Mouse (Mus musculus) right cerebral cortex, postnatal 25 days (tissue): ENCODE results near the gene Fbln1.
A peak's percentile ranks its signal among the peaks of the same experiment; 100 is the strongest.

Source experiments
- DNase-seq: peaks from one replicate; pipeline ENCODE4 v3.0.0; 2022

The Fbln1 gene

DNA sequence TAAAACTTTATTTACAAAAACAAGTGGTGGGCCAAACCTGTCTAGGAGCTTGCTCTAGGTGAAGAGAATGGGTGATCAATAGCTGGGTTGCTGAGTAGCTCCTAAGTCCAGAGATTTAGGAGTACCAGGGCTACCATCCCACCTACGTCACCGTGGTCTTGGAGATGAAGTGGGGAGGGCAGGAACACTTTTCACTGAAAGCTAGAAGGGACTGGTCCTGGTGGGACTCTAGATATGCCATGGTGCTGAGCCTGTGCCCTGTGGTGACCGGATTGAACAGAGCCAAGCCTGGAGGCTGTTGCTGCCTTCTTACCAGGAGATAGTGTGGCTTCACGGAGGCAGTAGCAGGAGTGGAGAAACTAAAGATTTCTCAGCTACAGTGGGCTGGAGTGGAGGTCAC is 34.3 kb downstream of the Fbln1 start:
- DNase-seq, result no peak

DNA sequence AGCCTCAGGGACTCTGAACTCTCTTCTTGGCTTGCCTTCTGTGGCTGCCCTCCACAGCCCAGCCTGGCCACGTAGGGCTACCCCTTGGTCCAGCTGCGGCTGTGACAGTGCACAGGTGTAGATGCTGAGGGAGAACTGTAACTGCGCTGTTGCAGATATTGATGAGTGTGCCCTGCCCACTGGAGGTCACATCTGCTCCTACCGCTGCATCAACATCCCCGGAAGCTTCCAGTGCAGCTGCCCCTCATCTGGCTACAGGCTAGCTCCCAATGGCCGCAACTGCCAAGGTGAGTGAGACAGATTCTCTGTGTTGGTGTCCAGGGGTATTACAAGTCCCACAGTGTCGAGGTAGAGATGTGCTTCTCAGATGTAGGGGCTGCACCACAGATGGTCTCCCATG is 36.1 kb downstream of the Fbln1 start:
- no peak for DNase-seq

DNA sequence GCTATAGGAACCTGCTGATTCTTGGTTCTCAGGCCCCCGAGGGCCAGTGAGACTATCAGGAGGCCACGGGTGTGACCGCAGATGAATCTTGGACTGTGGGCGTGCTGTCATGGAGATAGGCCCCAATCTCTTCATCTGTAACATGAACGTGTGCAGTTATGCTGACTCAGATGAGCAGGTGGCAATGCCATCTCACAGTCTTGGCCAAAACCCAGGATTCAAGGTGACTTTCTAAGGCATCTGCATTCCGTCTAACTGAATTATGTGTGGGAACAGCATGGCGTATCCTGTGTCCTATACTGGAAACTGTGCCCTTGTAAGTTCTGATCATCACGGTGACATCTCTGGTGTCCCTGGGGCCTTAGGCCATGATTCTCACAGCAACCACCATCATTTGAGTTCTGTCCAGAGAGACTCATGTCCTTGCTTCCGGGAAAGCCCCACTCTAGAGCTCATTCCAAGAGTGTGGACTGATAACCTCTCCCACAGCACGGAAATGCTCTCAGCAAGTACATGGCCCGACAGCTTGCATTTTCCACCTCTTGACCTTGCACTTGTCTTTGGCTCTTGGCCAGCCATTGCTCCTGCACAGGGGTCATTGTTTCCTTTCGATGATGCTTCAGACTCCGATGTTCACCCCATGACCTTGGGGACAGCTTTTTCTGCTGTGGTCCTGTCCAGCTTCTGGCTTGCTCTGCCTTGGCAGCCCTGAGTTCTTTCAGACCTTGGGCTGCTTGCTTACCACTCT is 38.8 kb downstream of the Fbln1 start:
- no peak for DNase-seq

DNA sequence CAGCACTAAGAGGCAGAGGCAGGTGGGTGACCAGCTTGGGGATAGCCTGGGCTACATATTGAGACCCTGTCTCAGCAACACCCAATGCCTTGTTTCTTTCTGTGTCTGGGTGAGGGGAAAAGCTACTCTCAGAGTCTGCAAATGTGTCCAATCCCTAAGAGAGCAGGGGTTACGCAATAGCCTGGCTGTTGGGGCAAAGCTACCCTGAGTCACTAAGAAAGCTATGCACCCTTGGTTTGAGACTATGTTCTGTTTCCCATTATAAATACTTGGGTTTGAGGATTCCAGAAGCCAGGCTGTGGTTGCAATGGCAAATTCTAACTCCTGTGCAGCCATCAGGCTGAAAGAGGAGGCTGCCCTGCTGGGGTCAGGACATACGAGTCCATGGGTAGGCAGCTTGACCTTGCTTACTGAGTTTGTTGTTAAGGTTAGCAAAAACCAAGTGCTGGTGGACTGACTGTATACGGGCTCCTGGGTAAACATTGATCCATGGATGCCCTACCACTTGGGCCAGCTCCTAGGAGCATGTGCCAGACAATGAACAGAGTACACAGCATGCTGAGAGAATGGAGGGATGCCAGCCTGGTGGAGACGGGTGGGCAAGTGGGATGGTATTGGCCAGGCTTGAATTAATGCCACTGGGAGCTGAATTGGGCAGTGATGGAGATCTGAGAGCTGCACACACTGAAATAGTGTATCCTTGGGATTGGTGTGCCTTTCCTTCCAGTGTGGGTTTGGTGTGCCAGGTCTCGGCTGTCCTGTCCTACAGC is 39.7 kb downstream of the Fbln1 start:
- no peak for DNase-seq

DNA sequence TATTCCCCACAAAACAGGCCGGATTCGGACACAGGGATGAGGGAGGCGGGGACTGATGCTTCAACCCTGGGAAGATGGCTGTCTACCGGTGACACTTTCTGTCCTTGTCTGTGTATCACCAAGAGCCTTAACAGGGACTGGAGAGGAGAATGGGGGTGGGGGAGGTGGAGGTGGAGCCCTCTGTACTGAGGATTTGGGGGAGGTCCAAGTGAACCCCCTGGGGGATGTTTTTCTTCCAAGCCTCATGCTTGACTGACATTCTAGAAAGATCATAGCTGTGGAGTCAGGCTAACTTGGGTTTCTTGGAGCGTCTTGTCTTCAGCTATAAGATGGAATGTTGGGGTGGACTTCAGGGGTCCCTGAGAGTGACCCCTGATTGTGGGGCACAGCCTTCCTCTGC is 40.3 kb downstream of the Fbln1 start:
- no peak for DNase-seq

DNA sequence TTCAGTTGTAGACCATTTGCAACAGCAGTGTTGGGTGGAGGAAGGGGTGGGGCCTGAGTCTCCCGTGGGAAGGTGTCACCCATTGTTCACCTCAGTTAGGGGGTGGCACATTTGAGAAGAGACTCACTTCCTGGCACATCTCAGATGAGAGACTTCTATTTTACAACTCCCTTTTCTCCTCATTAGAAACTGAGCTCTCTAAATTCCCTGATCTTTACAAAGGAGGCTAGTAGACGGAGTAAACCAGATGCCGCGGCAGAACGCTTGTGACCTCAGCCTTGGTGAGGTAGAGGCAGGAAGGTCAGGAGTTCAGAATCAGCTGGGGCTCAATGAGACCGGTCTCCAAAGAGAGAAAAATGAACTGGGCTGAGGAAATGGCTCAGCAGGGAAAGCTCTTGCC is 41.2 kb downstream of the Fbln1 start:
- DNase-seq, result no peak

DNA sequence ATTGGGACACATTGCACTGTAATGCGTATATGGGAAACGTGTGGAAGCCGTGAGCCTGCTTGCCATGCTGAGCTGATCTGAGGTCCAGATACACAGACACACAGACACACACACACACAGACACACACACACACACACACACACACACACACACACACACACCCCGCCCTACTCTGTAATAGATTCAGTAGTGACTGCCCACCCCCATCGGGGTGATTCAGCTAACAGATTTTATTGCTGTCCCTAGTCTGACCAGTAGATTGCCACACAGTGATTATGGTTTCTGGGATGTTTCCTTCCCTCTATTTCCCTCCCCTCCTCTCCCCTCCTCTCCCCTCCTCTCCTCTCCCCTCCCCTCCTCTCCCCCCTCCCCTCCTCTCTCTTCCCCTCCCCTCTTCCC is 42.6 kb downstream of the Fbln1 start:
- no peak for DNase-seq

DNA sequence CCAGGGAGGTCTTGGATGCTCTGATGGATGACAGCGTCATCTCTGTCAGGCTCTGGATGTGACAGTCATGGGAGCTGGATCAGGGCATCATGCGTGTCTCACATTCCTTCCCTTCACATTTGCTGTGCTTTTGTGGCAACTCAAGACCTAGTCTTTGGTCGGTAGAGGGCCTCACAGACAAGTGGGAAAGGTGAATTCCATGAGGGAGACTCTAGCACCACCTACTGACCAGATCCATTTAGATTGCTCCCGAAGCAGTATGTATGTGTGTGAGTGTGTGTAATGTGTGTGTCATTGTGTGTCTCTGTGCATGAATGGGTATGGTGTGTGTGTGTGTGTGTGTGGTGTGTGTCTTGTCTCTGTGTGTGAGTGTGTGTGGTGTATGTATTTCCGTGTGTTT is 43.5 kb downstream of the Fbln1 start:
- peak; percentile 56 for DNase-seq

DNA sequence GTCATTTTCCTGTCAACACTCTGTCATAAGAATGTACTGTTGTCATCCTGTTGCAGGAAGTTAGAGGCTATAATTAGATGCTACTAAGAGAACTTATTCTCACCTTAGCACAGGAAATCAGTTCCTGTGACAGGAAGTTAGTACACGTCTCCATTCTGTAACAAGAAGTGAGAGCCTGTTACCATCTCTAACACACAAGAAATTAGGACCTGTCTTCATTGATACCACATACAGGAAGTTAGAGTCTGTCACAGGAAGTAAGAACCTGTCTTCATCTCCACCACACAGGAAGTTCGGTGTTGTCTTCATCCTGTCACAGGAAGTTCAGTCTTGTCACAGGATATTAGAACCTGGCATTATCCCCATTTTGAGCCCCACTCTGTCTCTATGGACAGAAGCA is 44.7 kb downstream of the Fbln1 start:
- DNase-seq, result no peak

DNA sequence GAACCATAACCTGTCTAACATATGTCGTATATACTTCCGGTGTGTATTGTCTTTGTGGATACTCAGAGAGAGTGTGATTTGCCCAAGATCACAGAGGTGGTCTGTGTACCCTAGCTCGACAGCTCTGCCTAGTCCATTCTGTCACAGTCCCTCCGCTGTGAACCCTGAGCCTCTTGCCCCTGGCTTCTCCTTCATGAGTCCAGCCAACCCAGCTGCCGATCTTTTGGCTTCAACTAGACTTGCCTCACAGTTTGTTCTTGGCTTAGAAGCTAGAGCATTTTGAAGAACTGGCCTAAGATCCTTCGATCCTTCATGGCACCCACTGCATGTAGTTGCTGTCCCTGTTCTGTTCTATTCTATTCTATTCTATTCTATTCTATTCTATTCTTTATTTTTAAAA is 46.7 kb downstream of the Fbln1 start:
- no peak for DNase-seq

DNA sequence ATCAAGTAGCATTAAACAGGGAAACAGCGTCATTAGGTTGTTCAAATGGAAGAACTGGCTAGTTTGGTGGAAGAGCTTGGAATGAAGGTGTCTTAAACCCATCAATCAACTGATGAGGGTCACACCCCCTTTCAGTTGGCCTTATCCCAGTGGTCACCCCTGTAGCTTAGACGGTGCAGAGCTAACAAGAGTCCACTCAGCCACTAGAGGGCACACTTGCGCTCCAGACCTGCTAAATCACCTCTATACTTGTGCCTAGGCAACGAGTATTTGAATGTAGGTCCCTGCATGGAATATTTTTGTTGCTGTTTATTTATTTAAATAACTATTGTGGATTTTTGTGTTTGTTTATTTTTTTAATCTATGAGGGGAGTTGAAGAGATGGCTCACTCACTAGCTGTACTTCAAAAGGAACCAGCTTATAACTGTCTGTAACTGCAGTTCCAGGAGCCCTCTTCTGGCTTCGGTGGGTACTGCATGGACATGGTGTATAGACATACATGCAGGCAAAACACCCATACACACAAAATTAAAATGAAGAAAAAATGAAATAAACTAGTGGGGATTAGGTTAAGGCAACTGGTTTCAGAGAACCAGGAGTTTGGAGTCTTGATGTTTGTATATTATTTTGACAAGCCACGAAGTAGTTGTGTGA is 52.2 kb downstream of the Fbln1 start:
- DNase-seq, result no peak

DNA sequence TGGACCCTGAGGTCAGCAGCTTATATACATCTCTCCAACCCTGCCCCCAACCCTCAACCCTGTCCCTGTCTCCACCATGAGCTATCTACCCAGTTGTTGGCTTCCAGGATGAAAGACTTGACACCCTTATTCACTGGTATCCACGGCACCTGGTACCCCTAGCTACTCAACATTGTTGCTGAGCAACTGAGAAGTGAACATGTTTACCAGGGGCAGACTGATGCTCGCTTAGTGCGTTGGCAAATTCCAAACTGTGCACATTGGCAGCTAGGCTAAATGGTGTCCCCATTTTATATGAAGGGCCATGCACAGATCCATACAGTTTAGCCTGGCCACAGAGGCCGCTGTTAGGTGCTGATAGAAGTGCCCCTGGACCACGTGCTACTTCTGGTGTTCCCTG is 57.1 kb downstream of the Fbln1 start:
- no peak for DNase-seq

DNA sequence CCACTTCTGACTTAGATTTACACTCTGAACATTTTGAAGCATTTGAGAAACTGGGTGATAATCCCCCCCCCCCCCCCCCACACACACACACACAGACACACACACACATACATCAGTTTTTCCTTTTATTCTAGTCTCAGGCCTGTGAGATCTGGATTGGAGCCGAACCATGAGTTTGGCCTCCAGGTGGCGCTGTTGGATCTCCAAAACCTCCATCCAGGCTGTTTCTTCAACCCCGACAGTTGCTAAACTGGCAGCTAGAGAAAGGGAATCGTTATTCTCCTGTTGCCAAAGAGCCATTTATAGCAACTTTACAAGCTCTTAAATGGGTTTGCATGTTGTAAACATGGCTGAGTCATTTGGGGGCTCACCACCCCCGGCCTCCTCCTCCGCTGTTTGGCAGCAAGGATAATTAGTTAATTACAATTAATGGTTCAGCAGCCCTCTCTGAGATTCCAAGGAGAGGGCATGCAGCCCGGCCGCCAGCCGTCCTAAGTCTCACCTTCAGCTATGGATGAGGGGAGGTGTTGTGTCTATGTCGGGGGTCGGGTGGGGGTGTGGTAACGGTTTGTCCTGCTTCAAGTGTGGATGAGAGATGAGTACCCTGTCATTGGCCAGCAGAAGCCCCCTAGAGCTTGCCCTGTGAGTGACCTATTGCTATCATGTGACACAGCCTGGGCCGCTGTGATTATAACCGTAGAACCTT is 61.1 kb downstream of the Fbln1 start:
- DNase-seq, result peak; percentile 84

DNA sequence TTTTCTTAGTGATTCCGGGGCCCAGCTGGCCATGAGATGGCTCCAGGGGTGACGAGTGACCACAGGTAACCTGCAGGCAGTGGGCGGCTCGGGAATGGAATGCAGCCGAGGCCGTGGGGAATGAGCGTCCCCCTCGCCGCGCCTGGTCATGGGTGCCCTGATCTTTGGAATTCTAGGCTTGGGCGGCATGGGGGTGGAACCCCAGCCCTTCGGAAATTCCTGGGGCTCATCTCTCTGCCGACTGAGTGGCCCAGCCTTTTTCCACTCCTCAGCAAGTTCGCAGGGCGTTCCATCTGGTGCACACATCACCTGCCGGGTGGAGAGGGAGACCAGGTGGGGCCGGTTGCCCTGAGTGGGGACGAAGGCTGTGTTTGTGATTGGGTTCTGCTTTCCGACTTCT is 62.1 kb downstream of the Fbln1 start:
- DNase-seq, result no peak

DNA sequence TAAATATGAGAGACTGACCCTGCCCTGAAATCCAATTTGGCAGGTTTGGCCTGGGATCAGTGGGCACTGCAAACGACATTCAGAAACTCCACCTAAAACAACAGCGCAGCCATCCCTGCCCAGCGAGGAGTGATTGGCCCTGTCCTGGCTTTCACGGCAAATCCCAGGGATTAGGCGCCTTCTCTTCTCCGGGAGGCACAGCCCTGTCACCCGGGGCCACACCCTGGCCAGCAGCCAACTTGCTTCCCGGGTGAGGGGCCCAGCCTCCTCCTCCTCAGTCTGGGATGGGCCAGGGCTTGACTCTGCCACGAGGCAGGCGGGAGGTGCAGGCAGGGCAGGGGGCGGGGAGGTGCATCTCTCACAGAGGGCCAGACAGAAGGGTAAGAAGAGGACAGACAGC is 67.2 kb downstream of the Fbln1 start:
- DNase-seq, result no peak

DNA sequence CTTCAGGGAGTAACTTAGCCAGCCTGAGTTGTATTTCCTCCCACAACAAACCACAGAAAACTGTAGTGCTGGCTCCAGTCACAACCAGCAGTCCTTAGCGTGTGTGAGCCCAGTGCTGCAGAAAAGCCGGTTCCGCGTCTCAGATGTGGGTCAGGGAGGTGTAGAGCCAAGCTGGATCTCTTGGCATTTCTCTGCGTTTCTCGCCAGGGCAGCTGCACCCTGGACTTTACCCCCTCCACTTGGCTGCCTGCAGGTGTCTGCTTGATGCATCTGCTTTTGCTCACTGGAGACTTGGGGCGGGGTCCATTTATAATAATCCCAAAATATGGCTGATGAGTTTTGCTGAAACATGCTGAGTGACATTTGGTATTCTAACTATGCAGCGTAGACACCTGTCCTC is 71.5 kb downstream of the Fbln1 start:
- DNase-seq, result no peak

DNA sequence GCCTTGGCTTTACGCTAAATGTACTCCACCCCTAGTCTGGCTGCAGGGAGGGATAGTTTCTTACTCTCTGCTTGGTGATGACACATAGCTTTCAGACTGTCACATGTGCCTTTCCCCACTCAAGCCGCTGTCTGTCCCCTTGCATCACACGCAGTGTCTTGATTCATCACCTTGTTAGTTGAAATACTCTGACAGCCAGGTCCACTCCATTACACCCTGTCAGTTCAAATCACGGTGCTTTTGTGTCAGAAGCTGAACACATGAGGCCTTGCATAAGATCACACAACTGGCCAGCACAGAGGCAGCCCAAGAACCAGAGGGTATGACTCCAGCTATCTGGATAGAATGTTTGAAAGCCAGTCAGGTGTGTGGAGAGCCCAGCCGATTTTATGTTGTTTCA is 73.2 kb downstream of the Fbln1 start:
- DNase-seq, result no peak

DNA sequence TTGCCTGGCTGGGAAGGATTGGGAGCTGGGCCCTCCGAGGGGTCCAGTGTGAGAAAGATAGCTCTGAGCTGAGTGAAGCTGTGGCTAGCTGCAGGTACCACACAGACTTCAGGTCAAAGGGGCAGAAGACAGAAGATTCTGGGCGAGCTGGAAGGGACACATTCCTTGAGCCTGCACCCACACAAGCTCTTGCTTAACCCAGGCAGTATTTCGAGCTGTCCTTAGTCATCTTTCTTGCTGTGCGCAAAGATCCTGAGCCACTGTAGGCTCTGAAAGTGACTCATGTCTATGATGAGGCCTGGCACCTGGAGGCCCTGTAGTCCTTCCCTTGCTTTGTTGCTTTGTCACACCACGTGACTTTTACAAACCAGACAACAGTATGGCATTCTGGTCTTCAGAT is 76.3 kb downstream of the Fbln1 start:
- DNase-seq, result no peak

DNA sequence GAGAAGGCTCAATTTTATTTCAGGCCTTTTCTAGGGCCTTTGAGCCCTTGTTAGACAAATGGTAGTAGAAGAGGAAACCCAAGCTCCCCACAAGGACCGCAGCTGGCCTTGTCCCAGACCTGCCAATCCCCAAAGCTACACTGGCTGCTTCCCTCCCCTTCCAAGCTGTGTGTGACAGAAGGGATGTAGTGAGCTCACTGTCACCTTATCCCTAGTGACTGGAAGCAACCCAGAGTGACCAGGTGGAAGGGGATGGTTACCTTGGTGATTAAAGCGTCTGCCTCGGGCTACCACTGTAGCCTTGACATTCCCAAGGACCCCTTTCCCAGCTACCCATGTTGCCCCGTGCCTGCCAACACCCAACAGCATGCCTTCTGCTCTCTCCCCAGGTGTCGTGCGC is 78.9 kb downstream of the Fbln1 start:
- DNase-seq, result no peak

DNA sequence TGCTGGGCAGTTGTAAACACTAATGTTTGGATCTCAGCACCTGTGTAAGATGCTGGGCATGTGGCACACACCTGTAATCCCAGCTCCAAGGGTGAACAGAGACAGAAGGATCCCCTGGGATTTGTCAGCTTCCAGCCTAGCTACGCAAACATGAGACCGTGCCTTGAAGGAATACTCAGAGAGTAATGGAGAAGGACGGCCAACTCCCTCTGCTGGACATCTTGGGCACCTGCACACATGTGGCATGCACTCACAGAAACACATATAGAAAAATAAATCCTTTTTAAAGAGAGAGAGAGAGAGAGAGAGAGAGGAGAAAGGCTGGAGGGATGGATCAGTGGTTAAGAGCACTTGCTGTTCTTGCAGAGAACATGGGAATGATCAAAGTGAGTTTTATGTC is 88.9 kb downstream of the Fbln1 start:
- no peak for DNase-seq

DNA sequence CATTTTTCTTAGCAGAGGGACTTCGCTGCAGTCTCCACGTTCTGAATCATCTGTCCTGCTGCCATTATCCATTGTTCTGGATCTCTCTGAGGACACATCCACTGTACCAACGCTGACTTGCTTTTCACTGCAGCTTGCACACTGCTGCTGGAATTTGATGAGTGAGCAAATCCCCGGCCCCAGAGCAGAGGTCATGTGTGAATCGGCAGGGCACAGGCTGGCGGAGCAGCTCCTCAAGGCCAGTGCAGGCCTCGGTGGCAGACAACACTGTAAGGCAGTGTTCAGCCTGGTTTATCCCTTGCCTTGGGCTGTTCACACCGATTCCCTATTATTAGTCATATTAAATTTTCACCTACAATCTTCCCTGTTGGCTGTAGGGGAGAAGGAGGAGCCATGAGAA is 89.8 kb downstream of the Fbln1 start:
- no peak for DNase-seq

DNA sequence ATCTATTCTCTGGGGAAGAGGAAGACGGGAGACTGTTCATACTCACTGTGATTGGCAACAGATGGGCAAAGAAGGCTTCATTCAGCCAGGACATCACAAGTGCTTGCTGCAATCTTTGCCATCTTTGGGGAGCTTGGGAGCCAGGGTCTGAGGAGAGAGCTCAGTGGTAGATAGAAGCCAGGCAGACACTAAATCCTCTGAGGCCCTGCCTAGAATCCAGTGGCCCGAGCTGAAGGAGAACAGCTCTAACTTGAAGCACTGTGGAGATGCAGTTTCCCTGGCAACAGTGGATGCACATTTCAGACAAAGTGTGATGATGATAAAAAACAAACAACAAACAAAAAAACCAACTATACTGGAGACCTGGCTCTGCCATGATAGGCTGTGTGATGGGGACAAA is 90.2 kb downstream of the Fbln1 start:
- DNase-seq, result no peak

DNA sequence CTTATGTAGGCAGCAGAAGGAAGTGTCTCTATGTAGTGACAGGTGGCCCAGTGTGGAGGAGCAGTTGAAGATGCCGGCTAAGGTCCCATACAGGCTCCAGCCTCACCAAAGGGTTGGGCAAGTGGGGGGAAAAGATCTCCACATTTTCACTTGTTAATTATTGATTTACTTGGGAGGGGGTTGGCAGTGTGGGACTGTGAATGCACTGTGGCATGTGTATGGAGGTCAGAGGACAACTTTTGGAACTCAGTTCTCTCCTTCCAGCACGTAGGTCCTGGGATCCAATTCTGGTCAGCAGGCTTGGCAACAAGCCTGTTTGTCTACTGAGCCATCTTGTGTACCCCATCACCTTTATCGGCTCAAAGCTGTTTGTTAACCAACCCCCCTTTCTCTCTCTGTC is 90.8 kb downstream of the Fbln1 start:
- no peak for DNase-seq
